Mouse (Mus musculus) hindbrain, embryonic 15.5 days (tissue): ENCODE data around the gene Rhoc. TPM values are rescaled to one million over a fixed set of nuclear protein-coding genes. Genes with fewer than 3 reads are reported as not detected.

Experiments
- ATAC-seq: fragments of 200-750 bp; cut with Nextera tagmentation; 2 replicates; pipeline ENCODE4 v1.8.0; 2017; ENCODE audit warnings: low read depth, moderate number of reproducible peaks, moderate TSS enrichment; ENCODE audit not compliant: low FRiP score
- H3K27ac ChIP-seq: fragments of 300-500 bp; sonication (generic); replicated peaks from 2 replicates; pipeline ENCODE4 v1.5.1; 2015; ENCODE audit warnings: mild to moderate bottlenecking, inconsistent platforms
- H3K27me3 ChIP-seq: fragments of 300-500 bp; sonication (generic); 2 replicates; pipeline ENCODE4 v1.6.1; 2015; ENCODE audit warnings: control low read depth, inconsistent platforms
- H3K36me3 ChIP-seq: fragments of 300-500 bp; sonication (generic); 2 replicates; pipeline ENCODE4 v1.6.1; 2015; ENCODE audit warnings: control low read depth, inconsistent platforms
- H3K4me1 ChIP-seq: fragments of 300-500 bp; sonication (generic); replicated peaks from 2 replicates; pipeline ENCODE4 v1.6.1; 2015; ENCODE audit warnings: control low read depth, inconsistent platforms
- H3K4me2 ChIP-seq: fragments of 300-500 bp; sonication (generic); 2 replicates; pipeline ENCODE4 v1.6.1; 2015; ENCODE audit warnings: moderate library complexity, mild to moderate bottlenecking, inconsistent platforms
- H3K4me3 ChIP-seq: fragments of 300-500 bp; sonication (generic); 2 replicates; pipeline ENCODE4 v1.5.1; 2015; ENCODE audit warnings: mild to moderate bottlenecking, inconsistent platforms
- H3K9ac ChIP-seq: fragments of 300-500 bp; sonication (generic); 2 replicates; pipeline ENCODE4 v1.6.1; 2015; ENCODE audit warnings: inconsistent platforms
- H3K9me3 ChIP-seq: fragments of 300-500 bp; sonication (generic); 2 replicates; pipeline ENCODE4 v1.6.1; 2016; ENCODE audit warnings: control low read depth, inconsistent platforms
- WGBS: fragments of 180-500 bp; shearing (Covaris S2); methylation state at CpG from one replicate; pipeline ENCODE4 v1.1.7; 2015; 5-methylcytosine and 5-hydroxymethylcytosine counted together
- polyA plus RNA-seq: library from polyadenylated mRNA; unstranded; fragments of >200 nt; fragmentation: Nextera tagmentation; extraction: Ambion mirVana; gene quantifications from 2 replicates; pipeline ENCODE4 v1.2.1, GENCODE M21; 2015

Gene Rhoc
- polyA plus RNA-seq, 1 experiment from 2014 or later: 58.1 TPM

- H3K9ac ChIP-seq: no peak overlapping the region
Observed at GRCm38 (mm10) chr3:104770918-104771317, 17.3 kb upstream of the Rhoc start.

DNA sequence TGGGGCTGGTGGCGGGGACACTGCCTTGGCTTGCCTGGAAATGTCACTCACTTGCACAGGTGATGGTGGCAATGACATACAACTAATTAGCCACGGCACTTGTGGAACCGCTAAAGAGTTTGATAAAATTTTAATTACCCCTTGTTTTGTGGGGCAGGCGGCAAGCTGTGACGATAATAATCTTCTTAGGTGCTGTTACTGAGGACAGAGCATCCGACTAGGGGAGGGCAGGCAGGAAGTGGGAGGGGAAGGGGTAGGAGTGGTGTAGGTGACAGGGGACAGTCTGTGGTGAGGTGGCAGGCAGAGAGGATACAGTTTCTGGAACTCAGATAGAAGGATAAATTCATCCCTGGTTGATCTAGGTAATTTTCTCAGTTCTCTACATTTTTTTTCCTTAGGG is 16.7 kb upstream of the Rhoc start:
- no peak for ATAC-seq
- Histone ChIP-seq H3K9ac (no peak overlapping the region), H3K9me3 (no peaks in the 10 kb centered on the region), H3K27me3 (peaks cover 10% of the 10 kb centered on the region), H3K27ac (no peak overlapping the region), H3K4me1 (no peaks in the 10 kb centered on the region), H3K4me3 (no peak overlapping the region), H3K4me2 (no peak overlapping the region), H3K36me3 (no peaks in the 10 kb centered on the region)
- 71% methylated on average over 6 of the region's 6 CpGs for WGBS

More at GRCm38 (mm10) chr3:104770918-104771317, 17.3 kb upstream of the Rhoc start:
- WGBS: 76% methylated on average over 3 of the region's 3 CpGs
- H3K9me3 ChIP-seq: no peaks in the 10 kb centered on the region
- H3K36me3 ChIP-seq: no peaks in the 10 kb centered on the region
- no peak overlapping the region for H3K27ac ChIP-seq
- H3K4me3 ChIP-seq: no peak overlapping the region
- no peaks in the 10 kb centered on the region for H3K4me1 ChIP-seq
- peaks cover 5% of the 10 kb centered on the region for H3K27me3 ChIP-seq
- no peak overlapping the region for H3K4me2 ChIP-seq
- ATAC-seq: no peak

DNA sequence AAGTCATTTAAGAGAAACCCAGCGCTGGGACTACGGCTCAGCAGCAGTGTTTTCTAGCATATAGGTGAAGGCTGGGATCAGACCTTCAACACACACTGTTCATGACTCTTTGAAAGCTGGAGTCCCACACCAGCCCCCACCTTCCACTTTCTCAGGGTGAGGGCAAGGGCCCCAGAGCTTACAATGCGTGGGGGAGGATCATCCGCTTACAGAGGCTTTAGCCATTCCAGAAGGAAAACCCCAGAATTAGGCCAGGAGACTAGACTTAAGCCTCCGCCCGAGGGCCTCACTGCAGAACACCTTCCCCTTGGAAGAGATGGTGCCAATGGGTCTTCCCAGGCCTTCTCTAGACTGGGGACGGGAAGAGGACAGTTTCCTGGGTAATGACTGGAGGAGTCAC is 14.9 kb upstream of the Rhoc start:
- H3K9me3 ChIP-seq: no peaks in the 10 kb centered on the region
- H3K4me3 ChIP-seq: no peak overlapping the region
- no peak overlapping the region for H3K27ac ChIP-seq
- no peak for ATAC-seq
- peaks cover 6% of the 10 kb centered on the region for H3K4me1 ChIP-seq
- peaks cover 29% of the 10 kb centered on the region for H3K27me3 ChIP-seq
- no peak overlapping the region for H3K9ac ChIP-seq
- WGBS: 80% methylated on average over 7 of the region's 7 CpGs
- no peak overlapping the region for H3K4me2 ChIP-seq
- H3K36me3 ChIP-seq: no peaks in the 10 kb centered on the region

DNA sequence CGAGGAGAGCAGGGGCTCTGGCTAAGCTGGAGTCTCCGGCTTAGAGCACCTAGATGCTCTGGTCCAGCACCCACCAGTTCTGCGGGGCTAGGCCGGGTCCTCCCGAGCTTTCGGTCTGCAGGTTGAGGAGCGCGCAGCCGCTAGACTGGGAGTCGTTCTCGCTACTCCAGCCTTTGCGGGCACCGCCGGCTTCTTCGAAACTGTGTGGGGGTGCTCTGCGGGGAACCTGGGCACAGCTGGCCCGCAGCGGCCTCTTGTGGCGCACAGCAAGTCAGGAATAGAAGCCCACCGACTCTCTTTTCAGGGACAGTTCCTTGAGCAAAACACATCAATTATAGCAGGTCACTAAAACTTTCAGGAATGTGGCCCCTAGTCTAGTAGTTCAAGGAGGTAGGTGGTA is 10.8 kb upstream of the Rhoc start:
- WGBS: 2% methylated on average over 20 of the region's 20 CpGs
- Histone ChIP-seq H3K27me3 (peaks cover 68% of the 10 kb centered on the region), H3K4me1 (peaks cover 23% of the 10 kb centered on the region), H3K9ac (no peak overlapping the region), H3K9me3 (no peaks in the 10 kb centered on the region), H3K4me3 (peak overlapping the region; percentile 36), H3K4me2 (peak overlapping the region; percentile 66), H3K27ac (no peak overlapping the region), H3K36me3 (no peaks in the 10 kb centered on the region)
- ATAC-seq: no peak

- no peak overlapping the region; the same call in 1 of the 2 replicates for H3K4me2 ChIP-seq
- no peak overlapping the region for H3K9ac ChIP-seq
- under 1% methylated on average over 7 of the region's 7 CpGs for WGBS
- ATAC-seq: no peak
- H3K27me3 ChIP-seq: peaks cover 95% of the 10 kb centered on the region
- H3K4me1 ChIP-seq: peaks cover 23% of the 10 kb centered on the region
- no peak overlapping the region for H3K4me3 ChIP-seq
- no peaks in the 10 kb centered on the region for H3K9me3 ChIP-seq
- no peaks in the 10 kb centered on the region for H3K36me3 ChIP-seq
- no peak overlapping the region for H3K27ac ChIP-seq
Observed at GRCm38 (mm10) chr3:104779949-104780348, 8.2 kb upstream of the Rhoc start.

DNA sequence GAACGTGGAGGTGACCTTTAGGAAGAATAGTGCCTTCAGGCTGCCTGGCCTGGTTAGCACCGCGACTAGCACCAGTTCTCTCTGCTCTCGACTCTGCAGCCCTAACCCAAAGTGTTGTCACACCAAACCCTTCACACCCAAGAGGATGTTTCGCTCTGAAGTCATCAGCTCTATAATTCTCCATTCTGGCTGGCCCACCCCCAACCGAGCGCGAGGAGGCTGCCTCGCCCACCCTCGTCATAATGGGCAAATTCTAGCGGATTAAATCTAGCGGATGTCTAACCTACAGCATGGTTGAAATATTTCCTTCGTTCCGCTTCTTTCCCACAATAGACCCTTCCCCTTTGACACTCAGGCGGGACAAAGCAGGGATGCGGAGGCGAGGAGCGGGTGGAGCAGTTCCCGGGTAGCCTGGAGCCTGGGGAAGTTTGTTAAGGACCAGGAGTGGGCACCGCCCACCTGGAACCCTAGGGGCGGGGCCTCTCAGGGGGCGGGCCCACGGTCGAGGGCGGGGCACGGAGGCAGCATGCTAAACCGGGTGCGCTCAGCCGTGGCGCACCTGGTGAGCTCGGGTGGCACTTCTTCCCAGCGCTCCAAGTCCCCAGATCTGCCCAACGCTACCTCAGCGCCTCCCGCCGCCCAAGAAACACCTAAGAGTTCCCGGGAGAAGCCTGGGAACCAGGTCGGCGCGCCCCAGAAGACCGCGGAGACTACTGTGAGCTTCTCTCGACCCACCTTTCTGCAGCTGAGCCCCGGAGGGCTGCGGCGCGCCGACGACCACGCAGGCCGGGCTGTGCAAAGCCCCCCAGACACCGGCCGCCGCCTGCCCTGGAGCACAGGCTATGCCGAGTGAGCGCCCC is 7.4 kb upstream of the Rhoc start, which contains the start of gene Ppm1j:
TSS of gene Ppm1j (plus strand) at position 496 of the 860 bp plus-strand sequence.
- Histone ChIP-seq H3K9me3 (no peaks in the 10 kb centered on the region), H3K4me1 (peaks cover 23% of the 10 kb centered on the region), H3K4me2 (peak within 1 kb of the TSS; percentile 95), H3K27me3 (peaks cover 98% of the 10 kb centered on the region), H3K36me3 (no peaks in the 10 kb centered on the region), H3K27ac (no peak within 1 kb of the TSS), H3K9ac (peak within 1 kb of the TSS; percentile 29), H3K4me3 (peak within 1 kb of the TSS; percentile 45)
- WGBS: 2% methylated on average over 56 of the region's 56 CpGs
- peak; percentile 16; the same call in 1 of the 2 replicates for ATAC-seq

DNA sequence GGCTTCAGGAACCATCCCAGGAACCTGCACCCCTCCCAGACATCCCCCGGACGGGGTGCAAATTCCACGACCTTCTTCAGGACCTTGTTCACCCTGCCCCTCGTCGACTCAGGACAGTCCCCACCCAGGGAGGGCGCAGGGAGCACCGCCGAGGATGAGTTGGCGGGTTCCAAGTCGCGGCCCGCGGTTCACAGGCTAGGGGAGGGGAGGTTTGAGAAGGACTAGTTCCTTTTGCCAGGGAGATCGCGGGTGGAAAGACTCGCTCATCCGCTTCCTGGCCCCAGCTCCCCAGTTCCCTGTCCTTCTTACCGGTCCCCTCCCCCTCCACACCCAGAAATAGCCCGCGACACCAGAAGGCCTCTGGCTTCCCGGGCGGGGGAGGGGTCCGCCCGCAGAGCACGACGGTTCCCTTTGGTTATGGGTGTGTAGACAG is 6.7 kb upstream of the Rhoc start, which contains the start of gene Fam19a3:
TSS of gene Fam19a3 (minus strand) at position 370 of the 433 bp plus-strand sequence.
- Histone ChIP-seq H3K36me3 (no peaks in the 10 kb centered on the region), H3K4me1 (peaks cover 23% of the 10 kb centered on the region)
- peak; percentile 20; the same call in 1 of the 2 replicates for ATAC-seq

DNA sequence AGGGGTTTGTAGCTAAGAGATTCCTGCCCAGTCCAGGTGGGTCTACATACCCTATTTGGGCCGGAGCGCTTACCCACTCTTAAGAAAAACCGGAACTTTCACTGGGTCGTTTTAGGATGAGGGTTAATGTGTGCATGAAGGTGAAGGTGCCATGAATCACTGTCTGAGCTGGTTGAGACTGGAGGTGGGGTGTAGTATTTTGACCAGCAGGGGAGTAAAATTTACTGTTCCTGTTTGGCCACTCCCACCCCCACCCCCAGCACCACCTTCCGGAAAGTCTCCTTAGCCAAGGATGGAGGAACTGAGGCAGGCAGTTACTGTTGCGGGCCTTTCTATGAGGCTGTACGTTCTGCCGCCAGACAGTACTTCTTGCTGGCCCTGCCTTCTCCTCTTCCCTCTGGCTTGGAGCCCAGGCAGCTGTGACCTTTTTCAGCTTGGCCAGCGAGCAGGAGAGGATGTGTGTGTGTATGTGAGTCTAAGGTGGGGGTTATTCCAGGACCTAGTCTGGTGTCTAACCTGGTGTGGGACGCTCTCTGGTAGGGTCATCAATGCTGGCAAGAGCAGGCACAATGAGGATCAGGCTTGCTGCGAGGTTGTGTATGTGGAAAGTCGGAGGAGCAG is 6.0 kb upstream of the Rhoc start:
- H3K4me3 ChIP-seq: peak overlapping the region; percentile 45; the same call in 1 of the 2 replicates
- no peaks in the 10 kb centered on the region for H3K36me3 ChIP-seq
- ATAC-seq: no peak
- peaks cover 20% of the 10 kb centered on the region for H3K4me1 ChIP-seq
- peaks cover 84% of the 10 kb centered on the region for H3K27me3 ChIP-seq
- no peaks in the 10 kb centered on the region for H3K9me3 ChIP-seq
- 20% methylated on average over 12 of the region's 12 CpGs for WGBS
- no peak overlapping the region for H3K27ac ChIP-seq
- H3K4me2 ChIP-seq: peak overlapping the region; percentile 95
- H3K9ac ChIP-seq: no peak overlapping the region

More for the DNA sequence above, 6.7 kb upstream of the Rhoc start, which contains the start of gene Fam19a3:
- H3K9ac ChIP-seq: peak within 1 kb of the TSS; percentile 29
- H3K27ac ChIP-seq: no peak within 1 kb of the TSS
- WGBS: under 1% methylated on average over 26 of the region's 26 CpGs
- peak within 1 kb of the TSS; percentile 45 for H3K4me3 ChIP-seq
- peaks cover 91% of the 10 kb centered on the region for H3K27me3 ChIP-seq
- no peaks in the 10 kb centered on the region for H3K9me3 ChIP-seq
- H3K4me2 ChIP-seq: peak within 1 kb of the TSS; percentile 95

GRCm38 (mm10) chr3:104783971-104784500 is 4.1 kb upstream of the Rhoc start:
- no peak for ATAC-seq
- Histone ChIP-seq H3K9ac (no peak overlapping the region), H3K4me3 (no peak overlapping the region), H3K36me3 (no peaks in the 10 kb centered on the region), H3K27ac (no peak overlapping the region), H3K4me2 (no peak overlapping the region), H3K9me3 (no peaks in the 10 kb centered on the region), H3K27me3 (peaks cover 65% of the 10 kb centered on the region), H3K4me1 (peaks cover 26% of the 10 kb centered on the region)
- WGBS: 37% methylated on average over 14 of the region's 14 CpGs

- WGBS: 89% methylated on average over 6 of the region's 6 CpGs
- no peak overlapping the region for H3K4me3 ChIP-seq
- ATAC-seq: no peak
Observed at GRCm38 (mm10) chr3:104785284-104785683, 2.9 kb upstream of the Rhoc start.

DNA sequence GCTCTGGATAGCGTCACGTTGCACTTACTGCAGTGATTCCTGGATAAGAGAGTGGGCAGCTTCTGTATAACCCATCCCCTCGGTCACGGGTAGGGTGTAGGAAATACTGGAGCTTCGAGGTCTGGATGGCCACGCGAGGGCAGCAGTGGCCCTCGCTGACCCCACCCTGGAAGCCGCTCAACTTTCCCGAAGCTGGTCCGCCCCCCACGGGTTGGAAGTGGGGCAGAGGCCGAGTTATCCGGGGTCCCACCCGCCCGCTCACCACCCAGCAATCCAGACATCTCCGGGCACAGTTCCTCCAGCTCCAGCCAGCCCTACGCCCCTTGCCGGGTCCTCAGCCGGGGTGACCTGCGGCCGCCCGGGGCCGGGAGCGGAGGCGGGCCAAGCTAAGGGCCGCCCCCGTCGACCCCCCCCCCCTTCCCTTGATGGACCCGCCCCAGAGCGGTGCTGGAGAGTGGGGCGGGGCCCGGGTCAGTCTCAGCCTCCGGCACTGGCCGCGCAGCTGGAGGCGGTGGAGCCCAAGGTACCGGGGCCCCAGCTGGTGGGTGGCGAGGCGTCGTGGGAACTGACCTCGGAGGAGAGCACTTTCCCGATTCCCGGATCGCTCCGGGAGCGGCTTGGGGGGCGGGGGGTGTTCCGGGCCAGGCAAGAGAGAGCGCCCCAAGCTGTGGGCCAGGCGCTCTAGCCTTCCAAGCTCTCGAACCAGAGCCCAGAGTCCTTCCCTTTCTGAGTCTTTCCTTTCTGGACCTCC is 561 bp downstream of the Rhoc start:
- Histone ChIP-seq H3K4me2 (peak overlapping the region; percentile 96), H3K27ac (peak overlapping the region; percentile 77), H3K36me3 (no peaks in the 10 kb centered on the region), H3K4me1 (peaks cover 34% of the 10 kb centered on the region), H3K4me3 (peak overlapping the region; percentile 55), H3K27me3 (peaks cover 23% of the 10 kb centered on the region), H3K9ac (peak overlapping the region; percentile 51), H3K9me3 (no peaks in the 10 kb centered on the region)
- under 1% methylated on average over 43 of the region's 52 CpGs for WGBS
- peak; percentile 86 for ATAC-seq

More at GRCm38 (mm10) chr3:104785284-104785683, 2.9 kb upstream of the Rhoc start:
- Histone ChIP-seq H3K4me1 (peaks cover 37% of the 10 kb centered on the region), H3K36me3 (no peaks in the 10 kb centered on the region), H3K9ac (no peak overlapping the region), H3K9me3 (no peaks in the 10 kb centered on the region), H3K27me3 (peaks cover 57% of the 10 kb centered on the region), H3K4me2 (no peak overlapping the region), H3K27ac (no peak overlapping the region)
